Mouse (Mus musculus) intestine, embryonic 14.5 days (tissue): Measurements from ENCODE around the gene Pgbd1. TPM values are rescaled to one million over a fixed set of nuclear protein-coding genes. Genes with fewer than 3 reads are reported as not detected.
"Not testable (repeated sequence)": the region's sequence is repeated elsewhere in the genome, so short reads cannot be mapped to it uniquely, and the experiment has no call there.

Experiments
- ATAC-seq: fragments of 200-750 bp; cut with Nextera tagmentation; replicated peaks from 2 replicates; pipeline ENCODE4 v1.8.0; 2017; ENCODE audit warnings: low read depth, moderate number of reproducible peaks, moderate TSS enrichment, moderate library complexity; ENCODE audit not compliant: low FRiP score, low TSS enrichment
- DNase-seq: peaks from one replicate; pipeline ENCODE4 v3.0.0-alpha.2; 2018; ENCODE audit warnings: low spot score
- H3K27ac ChIP-seq: fragments of 300-500 bp; sonication (generic); 2 replicates; pipeline ENCODE4 v1.5.1; 2014; ENCODE audit warnings: low read depth, mild to moderate bottlenecking, control low read depth
- H3K27me3 ChIP-seq: fragments of 300-500 bp; sonication (generic); replicated peaks from 2 replicates; pipeline ENCODE4 v1.6.1; 2014; ENCODE audit warnings: low read length, control low read depth; ENCODE audit not compliant: control insufficient read depth, insufficient read depth
- H3K36me3 ChIP-seq: fragments of 300-500 bp; sonication (generic); 2 replicates; pipeline ENCODE4 v1.6.1; 2014; ENCODE audit warnings: low read length, control low read depth; ENCODE audit not compliant: control insufficient read depth, insufficient read depth
- H3K4me1 ChIP-seq: fragments of 300-500 bp; sonication (generic); replicated peaks from 2 replicates; pipeline ENCODE4 v1.6.1; 2014; ENCODE audit warnings: low read length, control low read depth, mixed read lengths; ENCODE audit not compliant: control insufficient read depth, insufficient read depth
- H3K4me2 ChIP-seq: fragments of 300-500 bp; sonication (generic); 2 replicates; pipeline ENCODE4 v1.6.1; 2014; ENCODE audit warnings: low read length
- H3K4me3 ChIP-seq: fragments of 300-500 bp; sonication (generic); 2 replicates; pipeline ENCODE4 v1.5.1; 2014; ENCODE audit warnings: low read depth, low read length, control low read depth, mixed read lengths
- H3K9ac ChIP-seq: fragments of 300-500 bp; sonication (generic); 2 replicates; pipeline ENCODE4 v1.6.1; 2014; ENCODE audit warnings: mild to moderate bottlenecking, low read length
- H3K9me3 ChIP-seq: fragments of 300-500 bp; sonication (generic); 2 replicates; pipeline ENCODE4 v1.6.1; 2016; ENCODE audit warnings: low read length, control low read depth; ENCODE audit not compliant: control insufficient read depth
- WGBS: fragments of 180-500 bp; shearing (Covaris S2); extraction: QIAGEN DNeasy Blood & Tissue Kit; methylation state at CpG from one replicate; pipeline ENCODE4 v1.1.7; 2014; 5-methylcytosine and 5-hydroxymethylcytosine counted together
- polyA plus RNA-seq: library from polyadenylated mRNA; unstranded; fragments of >200 nt; fragmentation: Nextera tagmentation; extraction: Ambion mirVana; gene quantifications from 2 replicates; pipeline ENCODE4 v1.2.1, GENCODE M21; 2014

Pgbd1 gene
- polyA plus RNA-seq, 1 experiment from 2014 or later = 3.2 TPM

- H3K27me3 ChIP-seq, H3K4me1 ChIP-seq, H3K27ac ChIP-seq, H3K4me2 ChIP-seq, ATAC-seq, H3K9ac ChIP-seq, H3K36me3 ChIP-seq, H3K4me3 ChIP-seq, DNase-seq, H3K9me3 ChIP-seq: not testable (repeated sequence)
- 59% methylated on average over 9 of the region's 9 CpGs for WGBS
Measured at GRCm38 (mm10) chr13:21462516-21462915, 21.7 kb upstream of the Pgbd1 start.

- Histone ChIP-seq H3K4me1 (peaks cover 10% of the 10 kb centered on the region; the same call in 1 of the 2 replicates), H3K4me2 (no peak overlapping the region), H3K9ac (no peak overlapping the region), H3K27ac (no peak overlapping the region), H3K27me3 (no peaks in the 10 kb centered on the region), H3K4me3 (no peak overlapping the region), H3K36me3 (peaks cover 5% of the 10 kb centered on the region; the same call in 1 of the 2 replicates), H3K9me3 (no peaks in the 10 kb centered on the region)
- DNase-seq (no peak), ATAC-seq (peak; percentile 59; the same call in 1 of the 2 replicates)
- 5% methylated on average over 4 of the region's 4 CpGs for WGBS
Measured at GRCm38 (mm10) chr13:21456347-21456746, 15.5 kb upstream of the Pgbd1 start.

GRCm38 (mm10) chr13:21454133-21454532 is 13.3 kb upstream of the Pgbd1 start:
- DNase-seq (no peak), ATAC-seq (no peak)
- 51% methylated on average over 3 of the region's 3 CpGs for WGBS
- Histone ChIP-seq H3K4me2 (peak overlapping the region; percentile 68), H3K36me3 (peaks cover 17% of the 10 kb centered on the region), H3K4me3 (peak overlapping the region; percentile 79), H3K27ac (no peak overlapping the region; the same call in 1 of the 2 replicates), H3K9ac (no peak overlapping the region), H3K4me1 (peaks cover 10% of the 10 kb centered on the region; the same call in 1 of the 2 replicates), H3K9me3 (no peaks in the 10 kb centered on the region), H3K27me3 (no peaks in the 10 kb centered on the region)

GRCm38 (mm10) chr13:21453449-21453848 is 12.6 kb upstream of the Pgbd1 start, which contains the start of gene Zscan26:
Gene Zscan26 (minus strand): TSS chr13:21453730.
- Histone ChIP-seq H3K36me3 (peaks cover 24% of the 10 kb centered on the region), H3K4me1 (peaks cover 10% of the 10 kb centered on the region; the same call in 1 of the 2 replicates), H3K4me3 (peak within 1 kb of the TSS; percentile 79), H3K27ac (peak within 1 kb of the TSS; percentile 60), H3K9ac (peak within 1 kb of the TSS; percentile 63), H3K4me2 (peak within 1 kb of the TSS; percentile 68), H3K27me3 (no peaks in the 10 kb centered on the region), H3K9me3 (no peaks in the 10 kb centered on the region)
- DNase-seq = peak; percentile 95
- WGBS = under 1% methylated on average over 23 of the region's 23 CpGs
- ATAC-seq = peak; percentile 86

GRCm38 (mm10) chr13:21453042-21453441 is 12.2 kb upstream of the Pgbd1 start:
- H3K4me1 ChIP-seq = peaks cover 10% of the 10 kb centered on the region; the same call in 1 of the 2 replicates
- WGBS = 2% methylated on average over 13 of the region's 13 CpGs
- peak overlapping the region; percentile 68 for H3K4me2 ChIP-seq
- ATAC-seq (no peak), DNase-seq (peak; percentile 52)
- H3K36me3 ChIP-seq = peaks cover 28% of the 10 kb centered on the region
- no peaks in the 10 kb centered on the region for H3K27me3 ChIP-seq
- H3K9me3 ChIP-seq = no peaks in the 10 kb centered on the region
- H3K27ac ChIP-seq = peak overlapping the region; percentile 60
- H3K9ac ChIP-seq = peak overlapping the region; percentile 63
- H3K4me3 ChIP-seq = peak overlapping the region; percentile 79

- 63% methylated on average over 16 of the region's 16 CpGs for WGBS
- H3K4me3 ChIP-seq = no peak overlapping the region
- H3K9me3 ChIP-seq = no peaks in the 10 kb centered on the region
- peaks cover 78% of the 10 kb centered on the region for H3K36me3 ChIP-seq
- no peak for ATAC-seq
- H3K27me3 ChIP-seq = no peaks in the 10 kb centered on the region
- no peak overlapping the region for H3K9ac ChIP-seq
- H3K4me1 ChIP-seq = peaks cover 10% of the 10 kb centered on the region; the same call in 1 of the 2 replicates
- no peak overlapping the region for H3K4me2 ChIP-seq
- no peak overlapping the region for H3K27ac ChIP-seq
- DNase-seq = no peak
Measured at GRCm38 (mm10) chr13:21447856-21448614, 7.2 kb upstream of the Pgbd1 start.

- 0 out of 2 replicates have a peak, but pooled peaks cover under 1% of the 10 kb centered on the region for H3K4me1 ChIP-seq
- 93% methylated on average over 9 of the region's 9 CpGs for WGBS
- H3K9me3 ChIP-seq = no peaks in the 10 kb centered on the region
- no peak overlapping the region for H3K9ac ChIP-seq
- peaks cover 83% of the 10 kb centered on the region for H3K36me3 ChIP-seq
- H3K27ac ChIP-seq = no peak overlapping the region
- H3K4me3 ChIP-seq = no peak overlapping the region
- no peak for ATAC-seq
- no peak overlapping the region for H3K4me2 ChIP-seq
- H3K27me3 ChIP-seq = no peaks in the 10 kb centered on the region
- no peak for DNase-seq
Measured at GRCm38 (mm10) chr13:21446796-21447195, 5.9 kb upstream of the Pgbd1 start.

- H3K9ac ChIP-seq = peak overlapping the region; percentile 72
- ATAC-seq (peak; percentile 41), DNase-seq (no peak)
- peak overlapping the region; percentile 96 for H3K4me2 ChIP-seq
- no peaks in the 10 kb centered on the region for H3K27me3 ChIP-seq
- peak overlapping the region; percentile 58 for H3K4me3 ChIP-seq
- WGBS = 20% methylated on average over 10 of the region's 10 CpGs
- peaks cover 3% of the 10 kb centered on the region; the same call in 1 of the 2 replicates for H3K4me1 ChIP-seq
- H3K9me3 ChIP-seq = no peaks in the 10 kb centered on the region
- H3K36me3 ChIP-seq = peaks cover 37% of the 10 kb centered on the region
- peak overlapping the region; percentile 78; the same call in 1 of the 2 replicates for H3K27ac ChIP-seq
Measured at GRCm38 (mm10) chr13:21441207-21441572, 332 bp upstream of the Pgbd1 start.
